Mouse (Mus musculus) heart, adult 10 weeks (tissue): ENCODE results near the gene Cd160. TPM values are rescaled to one million over a fixed set of nuclear protein-coding genes. Genes with fewer than 3 reads are reported as not detected.

Experiments
- polyA plus RNA-seq: library from polyadenylated mRNA; stranded (reverse); fragments of 350-450 nt; fragmentation: Illumina TruSeq; extraction: RNeasy Lipid Tissue Mini Kit (QIAGEN cat#74804); gene quantifications from one replicate; pipeline ENCODE4 v1.2.3, GENCODE M21; 2014; ENCODE audit warnings: low read depth, low replicate concordance

Gene Cd160
- not detected for polyA plus RNA-seq

GRCm38 (mm10) chr3:96828984-96829383 lies at the start of gene Cd160, which contains the start of gene Pdzk1:
Gene Cd160, minus strand, starts transcription at chr3:96829351.
Gene Pdzk1, plus strand, starts transcription at chr3:96829284.

Other genes with a start within 250 kb of the Cd160 start
- 56.2 TPM for gene Polr3gl, start 235.2 kb downstream of the Cd160 start, polyA plus RNA-seq
- 1.2 TPM for gene Ankrd34a, start 232.7 kb downstream of the Cd160 start, polyA plus RNA-seq
- 31.8 TPM for gene Lix1l, start 228.2 kb downstream of the Cd160 start, polyA plus RNA-seq
- gene Rbm8a, start 199.4 kb downstream of the Cd160 start, polyA plus RNA-seq = 34.5 TPM
- 39.6 TPM for gene Pex11b, start 194.0 kb downstream of the Cd160 start, polyA plus RNA-seq
- not detected for gene Gm42957, start 193.9 kb downstream of the Cd160 start, polyA plus RNA-seq
- gene Itga10, start 183.8 kb downstream of the Cd160 start, polyA plus RNA-seq = 2.5 TPM
- 1.1 TPM for gene Ankrd35, start 159.2 kb downstream of the Cd160 start, polyA plus RNA-seq
- 17.0 TPM for gene Pias3, start 133.0 kb downstream of the Cd160 start, polyA plus RNA-seq
- gene Nudt17, start 120.8 kb downstream of the Cd160 start, polyA plus RNA-seq = 4.1 TPM
- gene Polr3c, start 101.7 kb downstream of the Cd160 start, polyA plus RNA-seq = 23.6 TPM
- gene Rnf115, start 101.7 kb downstream of the Cd160 start, polyA plus RNA-seq = 24.0 TPM
- not detected for gene Pdzk1, start 67 bp downstream of the Cd160 start, polyA plus RNA-seq
- gene Gja5, start 75.3 kb upstream of the Cd160 start, polyA plus RNA-seq = 17.4 TPM
- 13.5 TPM for gene Gpr89, start 76.0 kb upstream of the Cd160 start, polyA plus RNA-seq
- not detected for gene Gja8, start 96.7 kb upstream of the Cd160 start, polyA plus RNA-seq